Mouse (Mus musculus): ENCODE measurements around the gene Tnfsf18. TPM values are rescaled to one million over a fixed set of nuclear protein-coding genes. Genes with fewer than 3 reads are reported as not detected.

The Tnfsf18 gene
- total RNA-seq, 4 experiments from 2014 or later, result 0.13 TPM; not detected in 3

Other genes starting within 250 kb of the Tnfsf18 start
- gene Prdx6, start 243.4 kb upstream of the Tnfsf18 start, total RNA-seq (2022), result 100 to 1,000 TPM; 240 to 766 (median 475) TPM
- not detected for gene Tnfsf4, start 99.2 kb upstream of the Tnfsf18 start, total RNA-seq (2022)

Measured in adrenal gland, adult 8-10 months (tissue).